Mouse (Mus musculus): ENCODE results near the gene Gabpb2. TPM values are rescaled to one million over a fixed set of nuclear protein-coding genes. Genes with fewer than 3 reads are reported as not detected.
"Not testable (repeated sequence)": the region's sequence is repeated elsewhere in the genome, so short reads cannot be mapped to it uniquely, and the experiment has no call there.

Gabpb2 gene
- polyA plus RNA-seq, 1 experiment from 2014 or later = 4.8 TPM

GRCm38 (mm10) chr3:95228148-95228893, 10.6 kb upstream of the Gabpb2 start, which contains the start of gene Cdc42se1:
Gene Cdc42se1, plus strand, starts transcription at chr3:95228732.
- H3K27ac ChIP-seq (ENCODE audit: low read depth, low read length) = peak within 1 kb of the TSS; percentile 94
- H3K9me3 ChIP-seq (ENCODE audit: control insufficient read depth, low read length) = no peaks in the 10 kb centered on the region
- H3K9ac ChIP-seq (ENCODE audit: low read length) = peak within 1 kb of the TSS; percentile 76
- H3K36me3 ChIP-seq (ENCODE audit: control insufficient read depth, insufficient read depth, low read length) = peaks cover 12% of the 10 kb centered on the region
- DNase-seq (ENCODE audit: low spot score) (peak; percentile 90), ATAC-seq (ENCODE audit: insufficient read depth, low FRiP score, low TSS enrichment) (peak; percentile 86)
- H3K4me2 ChIP-seq (ENCODE audit: low read depth) = peak within 1 kb of the TSS; percentile 81
- no peaks in the 10 kb centered on the region for H3K27me3 ChIP-seq (ENCODE audit: control insufficient read depth, insufficient read depth, low read length)
- under 1% methylated on average over 56 of the region's 64 CpGs for WGBS
- H3K4me1 ChIP-seq (ENCODE audit: control insufficient read depth, insufficient read depth, low read length) = peaks cover 24% of the 10 kb centered on the region
- H3K4me3 ChIP-seq (ENCODE audit: low read depth, low read length) = peak within 1 kb of the TSS; percentile 68

DNA sequence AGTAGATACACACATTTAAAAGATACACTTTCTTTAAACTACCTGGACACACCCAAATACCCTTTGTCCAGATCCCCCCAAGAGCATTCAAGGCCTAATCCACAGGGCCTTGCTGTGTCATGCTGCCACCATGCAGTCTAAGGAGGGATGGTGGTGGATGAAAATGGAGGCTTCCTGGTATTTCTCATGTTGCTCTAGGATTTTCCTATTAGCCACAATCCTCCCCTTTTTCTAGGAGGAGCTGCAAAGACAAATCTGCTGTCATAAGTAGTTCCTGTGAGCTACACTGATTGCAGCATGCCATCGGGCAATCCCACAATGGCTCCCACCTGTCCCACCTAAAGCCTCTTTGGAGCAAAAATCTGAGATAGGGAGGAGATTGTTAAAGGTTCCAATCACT, 9.5 kb upstream of the Gabpb2 start:
- peak overlapping the region; percentile 94; the same call in 1 of the 2 replicates for H3K27ac ChIP-seq (ENCODE audit: low read depth, low read length)
- no peak for DNase-seq (ENCODE audit: low spot score)
- H3K9ac ChIP-seq (ENCODE audit: low read length) = peak overlapping the region; percentile 76
- H3K9me3 ChIP-seq (ENCODE audit: control insufficient read depth, low read length) = no peaks in the 10 kb centered on the region
- peaks cover 9% of the 10 kb centered on the region for H3K36me3 ChIP-seq (ENCODE audit: control insufficient read depth, insufficient read depth, low read length)
- H3K4me1 ChIP-seq (ENCODE audit: control insufficient read depth, insufficient read depth, low read length) = peaks cover 24% of the 10 kb centered on the region
- no peaks in the 10 kb centered on the region for H3K27me3 ChIP-seq (ENCODE audit: control insufficient read depth, insufficient read depth, low read length)
- H3K4me2 ChIP-seq (ENCODE audit: low read depth) = peak overlapping the region; percentile 81
- ATAC-seq (ENCODE audit: insufficient read depth, low FRiP score, low TSS enrichment) = no peak
- 16% methylated on average over 1 of the region's 1 CpGs for WGBS
- H3K4me3 ChIP-seq (ENCODE audit: low read depth, low read length) = peak overlapping the region; percentile 68

DNA sequence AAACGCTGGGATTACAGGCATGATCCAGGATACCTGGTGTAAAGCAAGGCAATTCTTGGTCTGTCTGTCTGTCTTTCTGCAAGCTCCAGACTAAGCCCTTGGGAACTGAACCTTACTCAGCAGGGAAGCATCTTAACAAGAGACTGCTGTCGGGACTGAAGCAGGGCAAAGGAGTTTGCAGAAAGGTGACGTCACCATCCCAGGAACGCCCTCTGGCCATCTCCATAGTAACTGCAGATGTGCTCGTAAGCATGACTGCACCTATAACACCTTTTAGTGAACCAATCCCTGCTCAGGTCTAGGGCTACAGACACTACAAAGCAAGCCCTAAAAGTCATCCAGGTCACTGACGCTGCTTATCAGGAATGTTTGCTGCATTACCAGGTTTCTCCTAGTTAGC, 6.6 kb upstream of the Gabpb2 start:
- DNase-seq (ENCODE audit: low spot score) = peak; percentile 36
- H3K36me3 ChIP-seq (ENCODE audit: control insufficient read depth, insufficient read depth, low read length) = peaks cover 10% of the 10 kb centered on the region
- ATAC-seq (ENCODE audit: insufficient read depth, low FRiP score, low TSS enrichment) = no peak
- no peak overlapping the region for H3K4me2 ChIP-seq (ENCODE audit: low read depth)
- H3K27me3 ChIP-seq (ENCODE audit: control insufficient read depth, insufficient read depth, low read length) = no peaks in the 10 kb centered on the region
- no peak overlapping the region for H3K4me3 ChIP-seq (ENCODE audit: low read depth, low read length)
- peaks cover 12% of the 10 kb centered on the region; the same call in 1 of the 2 replicates for H3K4me1 ChIP-seq (ENCODE audit: control insufficient read depth, insufficient read depth, low read length)
- no peak overlapping the region for H3K9ac ChIP-seq (ENCODE audit: low read length)
- H3K9me3 ChIP-seq (ENCODE audit: control insufficient read depth, low read length) = no peaks in the 10 kb centered on the region
- WGBS = 41% methylated on average over 6 of the region's 6 CpGs
- H3K27ac ChIP-seq (ENCODE audit: low read depth, low read length) = no peak overlapping the region

- Histone ChIP-seq H3K9me3 (ENCODE audit: control insufficient read depth, low read length) (no peaks in the 10 kb centered on the region), H3K27ac (ENCODE audit: low read depth, low read length) (no peak overlapping the region), H3K4me1 (ENCODE audit: control insufficient read depth, insufficient read depth, low read length) (peaks cover 12% of the 10 kb centered on the region; the same call in 1 of the 2 replicates), H3K9ac (ENCODE audit: low read length) (no peak overlapping the region), H3K36me3 (ENCODE audit: control insufficient read depth, insufficient read depth, low read length) (peaks cover 10% of the 10 kb centered on the region), H3K27me3 (ENCODE audit: control insufficient read depth, insufficient read depth, low read length) (no peaks in the 10 kb centered on the region), H3K4me3 (ENCODE audit: low read depth, low read length) (no peak overlapping the region), H3K4me2 (ENCODE audit: low read depth) (no peak overlapping the region)
- DNase-seq (ENCODE audit: low spot score) (no peak), ATAC-seq (ENCODE audit: insufficient read depth, low FRiP score, low TSS enrichment) (no peak)
- WGBS = 100% methylated on average over 2 of the region's 2 CpGs
These were observed 5.3 kb upstream of the Gabpb2 start for GRCm38 (mm10) chr3:95223041-95223440.

- no peaks in the 10 kb centered on the region for H3K9me3 ChIP-seq (ENCODE audit: control insufficient read depth, low read length)
- H3K27me3 ChIP-seq (ENCODE audit: control insufficient read depth, insufficient read depth, low read length) = no peaks in the 10 kb centered on the region
- peaks cover 11% of the 10 kb centered on the region for H3K36me3 ChIP-seq (ENCODE audit: control insufficient read depth, insufficient read depth, low read length)
- H3K4me3 ChIP-seq (ENCODE audit: low read depth, low read length) = peak overlapping the region; percentile 57; the same call in 1 of the 2 replicates
- WGBS = 84% methylated on average over 6 of the region's 6 CpGs
- ATAC-seq (ENCODE audit: insufficient read depth, low FRiP score, low TSS enrichment) (no peak), DNase-seq (ENCODE audit: low spot score) (no peak)
- peak overlapping the region; percentile 49 for H3K4me2 ChIP-seq (ENCODE audit: low read depth)
- no peak overlapping the region; the same call in 1 of the 2 replicates for H3K9ac ChIP-seq (ENCODE audit: low read length)
- H3K4me1 ChIP-seq (ENCODE audit: control insufficient read depth, insufficient read depth, low read length) = peaks cover 6% of the 10 kb centered on the region; the same call in 1 of the 2 replicates
- peak overlapping the region; percentile 90; the same call in 1 of the 2 replicates for H3K27ac ChIP-seq (ENCODE audit: low read depth, low read length)
These were observed 886 bp upstream of the Gabpb2 start for GRCm38 (mm10) chr3:95218466-95219137.

- ATAC-seq (ENCODE audit: insufficient read depth, low FRiP score, low TSS enrichment) (no peak; the same call in 1 of the 2 replicates), DNase-seq (ENCODE audit: low spot score) (no peak)
- 24% methylated on average over 4 of the region's 4 CpGs for WGBS
- peak overlapping the region; percentile 49 for H3K4me2 ChIP-seq (ENCODE audit: low read depth)
- H3K36me3 ChIP-seq (ENCODE audit: control insufficient read depth, insufficient read depth, low read length) = peaks cover 9% of the 10 kb centered on the region
- H3K9ac ChIP-seq (ENCODE audit: low read length) = peak overlapping the region; percentile 79
- H3K9me3 ChIP-seq (ENCODE audit: control insufficient read depth, low read length) = no peaks in the 10 kb centered on the region
- H3K27ac ChIP-seq (ENCODE audit: low read depth, low read length) = peak overlapping the region; percentile 90
- peak overlapping the region; percentile 57 for H3K4me3 ChIP-seq (ENCODE audit: low read depth, low read length)
- peaks cover 6% of the 10 kb centered on the region; the same call in 1 of the 2 replicates for H3K4me1 ChIP-seq (ENCODE audit: control insufficient read depth, insufficient read depth, low read length)
- no peaks in the 10 kb centered on the region for H3K27me3 ChIP-seq (ENCODE audit: control insufficient read depth, insufficient read depth, low read length)
These were observed 961 bp downstream of the Gabpb2 start for GRCm38 (mm10) chr3:95216655-95217254.

DNA sequence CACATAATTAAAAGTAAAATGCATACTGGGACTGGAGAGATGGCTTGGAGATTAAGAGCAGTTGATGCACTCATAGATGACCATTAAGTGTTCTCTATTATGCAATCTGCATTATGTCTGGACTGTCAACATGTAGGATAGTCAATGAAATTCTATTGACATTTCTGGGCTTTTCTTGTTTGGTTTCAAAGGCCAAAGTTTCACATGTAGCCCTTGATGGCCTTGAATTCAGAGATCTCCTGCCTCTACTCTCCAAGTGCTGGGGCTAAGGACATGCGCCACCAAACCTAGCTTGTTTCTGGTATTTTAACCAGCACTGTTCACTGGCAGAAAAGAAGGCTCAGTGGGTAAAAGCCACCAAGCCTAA, 4.1 kb downstream of the Gabpb2 start:
- H3K9me3 ChIP-seq (ENCODE audit: control insufficient read depth, low read length) = no peaks in the 10 kb centered on the region
- H3K27ac ChIP-seq (ENCODE audit: low read depth, low read length) = no peak overlapping the region
- WGBS = 100% methylated on average over 1 of the region's 1 CpGs
- no peak overlapping the region for H3K4me2 ChIP-seq (ENCODE audit: low read depth)
- no peak overlapping the region for H3K9ac ChIP-seq (ENCODE audit: low read length)
- H3K4me3 ChIP-seq (ENCODE audit: low read depth, low read length) = no peak overlapping the region
- H3K36me3 ChIP-seq (ENCODE audit: control insufficient read depth, insufficient read depth, low read length) = peaks cover 2% of the 10 kb centered on the region; the same call in 1 of the 2 replicates
- DNase-seq (ENCODE audit: low spot score) (no peak), ATAC-seq (ENCODE audit: insufficient read depth, low FRiP score, low TSS enrichment) (no peak)
- H3K4me1 ChIP-seq (ENCODE audit: control insufficient read depth, insufficient read depth, low read length) = peaks cover 6% of the 10 kb centered on the region; the same call in 1 of the 2 replicates
- no peaks in the 10 kb centered on the region for H3K27me3 ChIP-seq (ENCODE audit: control insufficient read depth, insufficient read depth, low read length)

DNA sequence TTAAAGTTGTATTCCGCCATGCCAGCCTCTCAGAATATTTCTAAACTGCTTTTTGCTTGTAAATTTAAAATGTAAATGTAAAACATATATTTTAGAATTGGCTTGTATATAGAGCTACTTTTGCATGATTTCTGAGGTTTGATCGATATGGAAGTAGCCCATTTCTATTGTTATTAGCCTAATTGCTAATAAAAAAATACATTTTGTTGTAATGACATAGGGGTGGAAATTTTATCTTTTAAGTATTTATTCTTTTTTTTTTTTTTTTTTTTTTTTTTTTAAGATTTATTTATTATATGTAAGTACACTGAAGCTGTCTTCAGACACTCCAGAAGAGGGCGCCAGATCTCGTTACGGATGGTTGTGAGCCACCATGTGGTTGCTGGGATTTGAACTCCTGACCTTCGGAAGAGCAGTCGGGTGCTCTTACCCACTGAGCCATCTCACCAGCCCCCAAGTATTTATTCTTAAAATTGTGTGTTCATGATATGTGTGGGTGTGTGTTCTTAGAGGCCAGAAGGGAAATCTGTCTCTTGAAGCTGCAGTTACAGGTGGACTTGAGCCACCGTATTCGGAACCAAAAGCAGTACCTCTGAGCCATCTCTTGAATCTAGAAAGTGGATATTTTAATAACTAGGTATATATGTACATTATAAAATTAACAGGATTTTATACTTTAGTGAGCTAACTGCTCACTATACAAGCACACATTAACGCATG, 4.7 kb downstream of the Gabpb2 start:
- 95% methylated on average over 7 of the region's 10 CpGs for WGBS

More for the DNA sequence above, 4.7 kb downstream of the Gabpb2 start:
- ATAC-seq (ENCODE audit: insufficient read depth, low FRiP score, low TSS enrichment); H3K9ac ChIP-seq (ENCODE audit: low read length); H3K36me3 ChIP-seq (ENCODE audit: control insufficient read depth, insufficient read depth, low read length); H3K4me3 ChIP-seq (ENCODE audit: low read depth, low read length); H3K27ac ChIP-seq (ENCODE audit: low read depth, low read length); H3K4me1 ChIP-seq (ENCODE audit: control insufficient read depth, insufficient read depth, low read length); H3K4me2 ChIP-seq (ENCODE audit: low read depth); H3K9me3 ChIP-seq (ENCODE audit: control insufficient read depth, low read length); DNase-seq (ENCODE audit: low spot score); H3K27me3 ChIP-seq (ENCODE audit: control insufficient read depth, insufficient read depth, low read length): not testable (repeated sequence)
